Mouse (Mus musculus) embryonic facial prominence, embryonic 11.5 days (tissue): ENCODE data around the gene Trappc10. TPM values are rescaled to one million over a fixed set of nuclear protein-coding genes. Genes with fewer than 3 reads are reported as not detected.

Experiments used
- ATAC-seq: fragments of 200-750 bp; cut with Nextera tagmentation; replicated peaks from 2 replicates; pipeline ENCODE4 v1.8.0; 2017; ENCODE audit warnings: low read depth; ENCODE audit not compliant: insufficient number of reproducible peaks, low FRiP score, low TSS enrichment
- DNase-seq: peaks from one replicate; pipeline ENCODE4 v3.0.0-alpha.2; 2015; ENCODE audit warnings: low spot score
- H3K27ac ChIP-seq: fragments of 300-500 bp; sonication (generic); replicated peaks from 2 replicates; pipeline ENCODE4 v1.5.1; 2014; ENCODE audit warnings: mild to moderate bottlenecking, low read depth, low read length, control low read depth
- H3K27me3 ChIP-seq: fragments of 300-500 bp; sonication (generic); 2 replicates; pipeline ENCODE4 v1.6.1; 2014; ENCODE audit warnings: mild to moderate bottlenecking, low read length, moderate library complexity, mixed read lengths; ENCODE audit not compliant: control insufficient read depth, insufficient read depth
- H3K36me3 ChIP-seq: fragments of 300-500 bp; sonication (generic); replicated peaks from 2 replicates; pipeline ENCODE4 v1.6.1; 2014; ENCODE audit warnings: low read depth, mild to moderate bottlenecking, low read length, moderate library complexity, mixed read lengths; ENCODE audit not compliant: control insufficient read depth, insufficient read depth
- H3K4me1 ChIP-seq: fragments of 300-500 bp; sonication (generic); 2 replicates; pipeline ENCODE4 v1.6.1; 2014; ENCODE audit warnings: low read length, mixed read lengths; ENCODE audit not compliant: control insufficient read depth, insufficient read depth
- H3K4me2 ChIP-seq: fragments of 300-500 bp; sonication (generic); 2 replicates; pipeline ENCODE4 v1.6.1; 2014; ENCODE audit warnings: low read depth, mild to moderate bottlenecking, control low read depth, low read length, moderate library complexity
- H3K4me3 ChIP-seq: fragments of 300-500 bp; sonication (generic); 2 replicates; pipeline ENCODE4 v1.5.1; 2014; ENCODE audit warnings: low read depth, low read length, control low read depth
- H3K9ac ChIP-seq: fragments of 300-500 bp; sonication (generic); replicated peaks from 2 replicates; pipeline ENCODE4 v1.6.1; 2014; ENCODE audit warnings: mild to moderate bottlenecking, control low read depth, low read length
- H3K9me3 ChIP-seq: fragments of 300-500 bp; sonication (generic); replicated peaks from 2 replicates; pipeline ENCODE4 v1.6.1; 2016; ENCODE audit warnings: mild to moderate bottlenecking, low read length, inconsistent platforms, mixed read lengths; ENCODE audit not compliant: control insufficient read depth
- WGBS: fragments of 180-500 bp; shearing (Covaris S2); extraction: QIAGEN DNeasy Blood & Tissue Kit; methylation state at CpG from one replicate; pipeline ENCODE4 v1.1.7; 2014; 5-methylcytosine and 5-hydroxymethylcytosine counted together
- polyA plus RNA-seq: library from polyadenylated mRNA; unstranded; fragments of >200 nt; fragmentation: Nextera tagmentation; extraction: Ambion mirVana; gene quantifications from 2 replicates; pipeline ENCODE4 v1.2.1, GENCODE M21; 2014

Gene Trappc10
- polyA plus RNA-seq, 1 experiment from 2014 or later, result 16.1 TPM

GRCm38 (mm10) chr10:78272932-78273331 lies 28.5 kb upstream of the Trappc10 start:
- Histone ChIP-seq H3K4me3 (no peak overlapping the region), H3K4me1 (no peaks in the 10 kb centered on the region), H3K4me2 (no peak overlapping the region), H3K27me3 (no peaks in the 10 kb centered on the region), H3K9me3 (no peaks in the 10 kb centered on the region), H3K36me3 (no peaks in the 10 kb centered on the region; the same call in 1 of the 2 replicates), H3K27ac (no peak overlapping the region), H3K9ac (no peak overlapping the region)
- WGBS, result 22% methylated on average over 8 of the region's 9 CpGs
- ATAC-seq (no peak), DNase-seq (no peak)

DNA sequence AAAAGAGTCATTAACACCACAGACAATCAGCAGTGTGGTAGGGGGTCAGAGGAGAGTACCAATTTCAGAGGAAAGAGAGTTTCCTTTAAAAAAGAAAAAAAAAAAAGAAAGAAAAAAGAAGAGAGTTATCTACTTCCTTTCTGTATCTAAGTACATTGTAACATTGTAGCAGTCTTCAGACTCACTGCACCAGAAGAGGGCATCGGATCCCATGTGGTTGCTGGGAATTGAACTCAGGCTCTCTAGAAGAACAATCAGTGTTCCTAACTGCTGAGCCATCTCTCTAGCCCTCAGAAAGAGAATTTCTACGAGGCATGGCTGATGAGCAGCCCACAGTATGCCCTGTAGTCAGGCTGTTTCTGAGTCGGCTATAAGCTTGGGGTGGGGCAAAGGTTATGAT lies 21.4 kb upstream of the Trappc10 start:
- H3K27me3 ChIP-seq, result no peaks in the 10 kb centered on the region
- H3K36me3 ChIP-seq, result no peaks in the 10 kb centered on the region; the same call in 1 of the 2 replicates
- H3K4me2 ChIP-seq, result no peak overlapping the region
- ATAC-seq (no peak), DNase-seq (no peak)
- no peak overlapping the region for H3K9ac ChIP-seq
- no peak overlapping the region for H3K27ac ChIP-seq
- WGBS, result 71% methylated on average over 3 of the region's 3 CpGs
- no peaks in the 10 kb centered on the region for H3K4me1 ChIP-seq
- no peak overlapping the region for H3K4me3 ChIP-seq
- H3K9me3 ChIP-seq, result no peaks in the 10 kb centered on the region

- Histone ChIP-seq H3K4me1 (no peaks in the 10 kb centered on the region), H3K27ac (no peak overlapping the region), H3K9ac (no peak overlapping the region), H3K36me3 (no peaks in the 10 kb centered on the region), H3K9me3 (no peaks in the 10 kb centered on the region), H3K4me2 (no peak overlapping the region), H3K27me3 (no peaks in the 10 kb centered on the region), H3K4me3 (no peak overlapping the region)
- WGBS, result 72% methylated on average over 3 of the region's 3 CpGs
- DNase-seq (no peak), ATAC-seq (no peak)
Measured at GRCm38 (mm10) chr10:78264735-78265134, 20.3 kb upstream of the Trappc10 start.

- no peaks in the 10 kb centered on the region for H3K4me1 ChIP-seq
- no peak overlapping the region for H3K27ac ChIP-seq
- H3K4me3 ChIP-seq, result no peak overlapping the region
- no peaks in the 10 kb centered on the region for H3K9me3 ChIP-seq
- DNase-seq (no peak), ATAC-seq (no peak)
- no peak overlapping the region for H3K9ac ChIP-seq
- WGBS, result 75% methylated on average over 7 of the region's 7 CpGs
- H3K36me3 ChIP-seq, result no peaks in the 10 kb centered on the region
- no peak overlapping the region for H3K4me2 ChIP-seq
- no peaks in the 10 kb centered on the region for H3K27me3 ChIP-seq
Measured at GRCm38 (mm10) chr10:78260916-78261650, 16.6 kb upstream of the Trappc10 start.

DNA sequence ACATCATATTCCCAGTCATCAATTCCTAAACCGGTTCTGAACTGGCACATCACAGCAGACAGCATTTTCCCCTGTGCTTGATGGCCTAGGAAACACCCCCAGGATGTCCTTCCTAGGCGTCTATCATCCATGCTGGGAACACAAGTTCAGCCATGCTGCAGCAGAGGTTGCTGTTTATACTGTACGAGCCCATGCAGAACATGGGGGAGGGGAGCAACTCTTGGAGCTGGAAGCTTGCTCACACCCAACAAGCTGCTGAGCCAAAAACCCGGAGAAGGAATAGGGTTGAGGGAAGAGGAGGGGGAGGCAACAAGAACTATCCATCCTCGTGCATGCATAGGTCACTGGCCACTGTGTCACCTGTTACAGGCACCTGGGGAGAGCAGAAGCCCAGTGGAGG lies 15.9 kb upstream of the Trappc10 start:
- Histone ChIP-seq H3K9ac (no peak overlapping the region), H3K4me2 (no peak overlapping the region), H3K36me3 (no peaks in the 10 kb centered on the region), H3K27me3 (no peaks in the 10 kb centered on the region), H3K4me3 (no peak overlapping the region), H3K4me1 (no peaks in the 10 kb centered on the region), H3K9me3 (no peaks in the 10 kb centered on the region), H3K27ac (no peak overlapping the region)
- ATAC-seq (no peak), DNase-seq (peak; percentile 35)
- WGBS, result 29% methylated on average over 5 of the region's 5 CpGs

DNA sequence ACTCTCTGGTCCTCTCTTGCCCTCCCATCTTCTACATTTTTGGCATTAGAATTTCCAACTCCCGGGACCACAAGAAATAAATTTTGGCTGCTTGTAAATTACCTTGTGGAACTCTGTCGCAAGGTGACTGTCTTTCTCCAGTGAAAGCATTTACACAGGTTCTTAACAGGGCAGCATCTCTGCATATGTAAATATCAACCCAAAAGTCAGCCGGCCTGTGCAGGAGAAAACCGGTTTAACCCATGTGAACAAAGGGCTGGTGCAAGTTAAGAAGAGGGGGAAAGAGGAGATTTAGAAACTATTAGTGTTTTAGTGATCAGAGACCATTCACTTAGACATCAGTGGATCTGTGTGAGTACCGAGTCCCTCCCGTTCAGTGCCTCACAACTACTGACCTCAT lies 15.3 kb upstream of the Trappc10 start:
- DNase-seq (no peak), ATAC-seq (no peak)
- Histone ChIP-seq H3K36me3 (no peaks in the 10 kb centered on the region), H3K9me3 (no peaks in the 10 kb centered on the region), H3K27me3 (no peaks in the 10 kb centered on the region), H3K4me3 (no peak overlapping the region), H3K27ac (no peak overlapping the region), H3K4me1 (no peaks in the 10 kb centered on the region), H3K9ac (no peak overlapping the region), H3K4me2 (no peak overlapping the region)
- WGBS, result 56% methylated on average over 6 of the region's 6 CpGs

- H3K4me1 ChIP-seq, result no peaks in the 10 kb centered on the region
- no peak overlapping the region for H3K9ac ChIP-seq
- DNase-seq (no peak), ATAC-seq (no peak)
- H3K9me3 ChIP-seq, result no peaks in the 10 kb centered on the region
- no peak overlapping the region for H3K4me3 ChIP-seq
- no peak overlapping the region for H3K27ac ChIP-seq
- H3K27me3 ChIP-seq, result no peaks in the 10 kb centered on the region
- H3K4me2 ChIP-seq, result no peak overlapping the region
- no peaks in the 10 kb centered on the region for H3K36me3 ChIP-seq
- 63% methylated on average over 5 of the region's 5 CpGs for WGBS
Measured at GRCm38 (mm10) chr10:78259230-78259629, 14.8 kb upstream of the Trappc10 start.

DNA sequence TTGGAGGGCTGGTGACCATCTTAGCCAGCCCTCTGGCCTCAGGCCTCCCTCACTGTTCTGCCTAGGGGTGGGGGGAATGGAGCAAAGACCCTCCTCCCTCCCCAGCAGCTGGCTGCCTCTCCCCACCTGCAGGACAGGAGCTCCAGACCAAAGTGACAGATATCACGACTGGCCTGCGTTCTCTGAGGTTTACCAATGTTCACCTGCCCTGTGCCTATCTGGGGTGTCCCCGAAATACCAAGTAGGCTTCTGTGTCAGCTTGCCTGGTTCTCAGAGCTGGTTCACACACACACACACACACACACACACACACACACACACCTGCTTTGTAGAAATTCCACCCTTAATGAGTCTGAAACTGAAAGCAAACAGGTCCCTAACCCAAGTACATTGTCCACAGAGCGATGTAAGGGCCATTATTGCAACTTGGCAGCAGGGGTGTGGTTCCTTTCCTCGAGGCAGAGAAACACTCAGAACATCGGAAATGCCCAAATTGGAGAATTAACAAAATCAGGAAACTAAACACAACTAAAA lies 13.8 kb upstream of the Trappc10 start:
- H3K4me1 ChIP-seq, result no peaks in the 10 kb centered on the region
- H3K4me2 ChIP-seq, result no peak overlapping the region

More for the DNA sequence above, 13.8 kb upstream of the Trappc10 start:
- DNase-seq (no peak), ATAC-seq (no peak)
- no peak overlapping the region for H3K9ac ChIP-seq
- H3K27me3 ChIP-seq, result no peaks in the 10 kb centered on the region
- H3K36me3 ChIP-seq, result no peaks in the 10 kb centered on the region
- 74% methylated on average over 6 of the region's 6 CpGs for WGBS
- H3K27ac ChIP-seq, result no peak overlapping the region
- H3K9me3 ChIP-seq, result no peaks in the 10 kb centered on the region
- H3K4me3 ChIP-seq, result no peak overlapping the region
